Mouse (Mus musculus): Measurements from ENCODE around the gene 1110032F04Rik.

DNA sequence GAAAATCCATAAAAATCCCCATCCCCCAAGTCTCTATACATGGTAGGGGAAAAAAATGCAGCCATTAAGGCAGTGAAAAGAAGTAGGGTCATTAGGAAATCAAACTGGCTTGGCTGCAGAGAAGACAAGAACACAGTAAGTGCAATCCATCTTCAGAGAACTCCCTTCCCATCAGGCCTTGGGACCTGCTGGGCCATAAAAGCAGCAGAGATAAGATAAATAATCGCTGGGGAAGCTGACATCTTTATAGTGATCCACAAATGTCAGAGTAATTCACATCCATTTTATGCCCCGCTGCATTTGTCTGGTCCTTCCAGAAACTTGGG is 44.7 kb upstream of the 1110032F04Rik start:
- TF ChIP-seq CTCF (IDR thresholded peaks at IDR 0.05; ENCODE audit: low read depth) (no peak), EP300 (IDR thresholded peaks at IDR 0.05; ENCODE audit: low read depth) (no peak)
